Mouse (Mus musculus): Measurements from ENCODE around the gene Eid2b. TPM values are rescaled to one million over a fixed set of nuclear protein-coding genes. Genes with fewer than 3 reads are reported as not detected.
A peak's percentile ranks its signal among the peaks of the same experiment; 100 is the strongest.
"Not testable (repeated sequence)": the region's sequence is repeated elsewhere in the genome, so short reads cannot be mapped to it uniquely, and the experiment has no call there.

Gene Eid2b
- polyA plus RNA-seq (2014; fragmentation: Nextera tagmentation; extraction: Ambion mirVana) = 6.7 and 8.4 TPM in 2 replicates

GRCm38 (mm10) chr7:28277615-28278278, at the start of gene Eid2b:
Gene Eid2b, plus strand, starts transcription at chr7:28277739.
- WGBS = 3% methylated on average over 68 of the region's 68 CpGs
- H3K9me3 ChIP-seq (ENCODE audit: control insufficient read depth, low read length) = no peaks in the 10 kb centered on the region
- 0 out of 2 replicates have a peak, but pooled peaks cover 3% of the 10 kb centered on the region for H3K36me3 ChIP-seq (ENCODE audit: control insufficient read depth, insufficient read depth, low read length)
- H3K4me3 ChIP-seq (ENCODE audit: control insufficient read depth in 1 of 2, insufficient read depth in 1 of 2, low read depth in 1 of 2, low read length in 2 of 2) = peak within 1 kb of the TSS; percentile 72 to 87
- peak; percentile 46 for ATAC-seq (ENCODE audit: insufficient number of reproducible peaks, insufficient read depth, low FRiP score, low read depth)
- peak within 1 kb of the TSS; percentile 91 for H3K4me2 ChIP-seq (ENCODE audit: low read length)
- H3K4me1 ChIP-seq (ENCODE audit: control insufficient read depth in 2 of 2, insufficient read depth in 2 of 2, low read length in 2 of 2) = peaks cover 4 to 5% of the 10 kb centered on the region in 2 experiments; a peak in 3 of 4 replicates
- H3K27ac ChIP-seq (replicated peaks in 1 of 2; ENCODE audit: control insufficient read depth in 1 of 2, insufficient read depth in 1 of 2, low read depth in 2 of 2, low read length in 2 of 2) = peak within 1 kb of the TSS; percentile 66 to 75
- H3K9ac ChIP-seq (ENCODE audit: low read length) = peak within 1 kb of the TSS; percentile 93
- H3K27me3 ChIP-seq (ENCODE audit: control insufficient read depth, insufficient read depth, low read length) = no peaks in the 10 kb centered on the region

GRCm38 (mm10) chr7:28243943-28244342, 33.6 kb upstream of the Eid2b start:
- H3K4me3 ChIP-seq (ENCODE audit: control insufficient read depth in 1 of 2, insufficient read depth in 1 of 2, low read depth in 1 of 2, low read length in 2 of 2); H3K4me2 ChIP-seq (ENCODE audit: low read length); H3K36me3 ChIP-seq (ENCODE audit: control insufficient read depth, insufficient read depth, low read length); H3K4me1 ChIP-seq (ENCODE audit: control insufficient read depth in 2 of 2, insufficient read depth in 2 of 2, low read length in 2 of 2); H3K27me3 ChIP-seq (ENCODE audit: control insufficient read depth, insufficient read depth, low read length); H3K27ac ChIP-seq (replicated peaks in 1 of 2; ENCODE audit: control insufficient read depth in 1 of 2, insufficient read depth in 1 of 2, low read depth in 2 of 2, low read length in 2 of 2); H3K9me3 ChIP-seq (ENCODE audit: control insufficient read depth, low read length); H3K9ac ChIP-seq (ENCODE audit: low read length); ATAC-seq (ENCODE audit: insufficient number of reproducible peaks, insufficient read depth, low FRiP score, low read depth): not testable (repeated sequence)
- WGBS = 70% methylated on average over 2 of the region's 2 CpGs

GRCm38 (mm10) chr7:28248957-28249356, 28.6 kb upstream of the Eid2b start:
- Histone ChIP-seq H3K27me3 (ENCODE audit: control insufficient read depth, insufficient read depth, low read length) (no peaks in the 10 kb centered on the region), H3K27ac (replicated peaks in 1 of 2; ENCODE audit: control insufficient read depth in 1 of 2, insufficient read depth in 1 of 2, low read depth in 2 of 2, low read length in 2 of 2) (no peak overlapping the region), H3K36me3 (ENCODE audit: control insufficient read depth, insufficient read depth, low read length) (no peaks in the 10 kb centered on the region), H3K4me3 (ENCODE audit: control insufficient read depth in 1 of 2, insufficient read depth in 1 of 2, low read depth in 1 of 2, low read length in 2 of 2) (no peak overlapping the region), H3K4me1 (ENCODE audit: control insufficient read depth in 2 of 2, insufficient read depth in 2 of 2, low read length in 2 of 2) (no peaks in the 10 kb centered on the region), H3K9me3 (ENCODE audit: control insufficient read depth, low read length) (no peaks in the 10 kb centered on the region), H3K4me2 (ENCODE audit: low read length) (no peak overlapping the region), H3K9ac (ENCODE audit: low read length) (no peak overlapping the region)
- WGBS = 82% methylated on average over 3 of the region's 3 CpGs
- ATAC-seq (ENCODE audit: insufficient number of reproducible peaks, insufficient read depth, low FRiP score, low read depth) = no peak

GRCm38 (mm10) chr7:28251976-28252375, 25.6 kb upstream of the Eid2b start:
- Histone ChIP-seq H3K27me3 (ENCODE audit: control insufficient read depth, insufficient read depth, low read length) (no peaks in the 10 kb centered on the region), H3K4me3 (ENCODE audit: control insufficient read depth in 1 of 2, insufficient read depth in 1 of 2, low read depth in 1 of 2, low read length in 2 of 2) (no peak overlapping the region), H3K4me2 (ENCODE audit: low read length) (no peak overlapping the region), H3K27ac (replicated peaks in 1 of 2; ENCODE audit: control insufficient read depth in 1 of 2, insufficient read depth in 1 of 2, low read depth in 2 of 2, low read length in 2 of 2) (no peak overlapping the region), H3K4me1 (ENCODE audit: control insufficient read depth in 2 of 2, insufficient read depth in 2 of 2, low read length in 2 of 2) (no peaks in the 10 kb centered on the region), H3K36me3 (ENCODE audit: control insufficient read depth, insufficient read depth, low read length) (no peaks in the 10 kb centered on the region), H3K9ac (ENCODE audit: low read length) (no peak overlapping the region), H3K9me3 (ENCODE audit: control insufficient read depth, low read length) (peaks cover 5% of the 10 kb centered on the region)
- no peak for ATAC-seq (ENCODE audit: insufficient number of reproducible peaks, insufficient read depth, low FRiP score, low read depth)
- WGBS = 88% methylated on average over 17 of the region's 17 CpGs

- no peak overlapping the region for H3K9ac ChIP-seq (ENCODE audit: low read length)
- H3K27ac ChIP-seq (replicated peaks in 1 of 2; ENCODE audit: control insufficient read depth in 1 of 2, insufficient read depth in 1 of 2, low read depth in 2 of 2, low read length in 2 of 2) = no peak overlapping the region
- H3K9me3 ChIP-seq (ENCODE audit: control insufficient read depth, low read length) = peaks cover 5% of the 10 kb centered on the region
- H3K36me3 ChIP-seq (ENCODE audit: control insufficient read depth, insufficient read depth, low read length) = no peaks in the 10 kb centered on the region
- ATAC-seq (ENCODE audit: insufficient number of reproducible peaks, insufficient read depth, low FRiP score, low read depth) = no peak
- no peak overlapping the region for H3K4me3 ChIP-seq (ENCODE audit: control insufficient read depth in 1 of 2, insufficient read depth in 1 of 2, low read depth in 1 of 2, low read length in 2 of 2)
- WGBS = 79% methylated on average over 6 of the region's 6 CpGs
- no peaks in the 10 kb centered on the region for H3K27me3 ChIP-seq (ENCODE audit: control insufficient read depth, insufficient read depth, low read length)
- no peak overlapping the region for H3K4me2 ChIP-seq (ENCODE audit: low read length)
- H3K4me1 ChIP-seq (ENCODE audit: control insufficient read depth in 2 of 2, insufficient read depth in 2 of 2, low read length in 2 of 2) = no peaks in the 10 kb centered on the region
These were observed 22.9 kb upstream of the Eid2b start for GRCm38 (mm10) chr7:28254591-28254990.

- Histone ChIP-seq H3K9ac (ENCODE audit: low read length) (no peak overlapping the region), H3K4me2 (ENCODE audit: low read length) (no peak overlapping the region), H3K4me3 (ENCODE audit: control insufficient read depth in 1 of 2, insufficient read depth in 1 of 2, low read depth in 1 of 2, low read length in 2 of 2) (no peak overlapping the region), H3K27me3 (ENCODE audit: control insufficient read depth, insufficient read depth, low read length) (no peaks in the 10 kb centered on the region), H3K9me3 (ENCODE audit: control insufficient read depth, low read length) (peaks cover 5% of the 10 kb centered on the region), H3K36me3 (ENCODE audit: control insufficient read depth, insufficient read depth, low read length) (no peaks in the 10 kb centered on the region), H3K27ac (replicated peaks in 1 of 2; ENCODE audit: control insufficient read depth in 1 of 2, insufficient read depth in 1 of 2, low read depth in 2 of 2, low read length in 2 of 2) (no peak overlapping the region), H3K4me1 (ENCODE audit: control insufficient read depth in 2 of 2, insufficient read depth in 2 of 2, low read length in 2 of 2) (no peaks in the 10 kb centered on the region)
- ATAC-seq (ENCODE audit: insufficient number of reproducible peaks, insufficient read depth, low FRiP score, low read depth) = no peak
- 81% methylated on average over 6 of the region's 6 CpGs for WGBS
These were observed 22.1 kb upstream of the Eid2b start for GRCm38 (mm10) chr7:28255476-28255875.

GRCm38 (mm10) chr7:28262861-28263260, 14.7 kb upstream of the Eid2b start:
- Histone ChIP-seq H3K4me3 (ENCODE audit: control insufficient read depth in 1 of 2, insufficient read depth in 1 of 2, low read depth in 1 of 2, low read length in 2 of 2) (no peak overlapping the region), H3K4me2 (ENCODE audit: low read length) (no peak overlapping the region), H3K27me3 (ENCODE audit: control insufficient read depth, insufficient read depth, low read length) (no peaks in the 10 kb centered on the region), H3K9ac (ENCODE audit: low read length) (no peak overlapping the region), H3K9me3 (ENCODE audit: control insufficient read depth, low read length) (no peaks in the 10 kb centered on the region), H3K4me1 (ENCODE audit: control insufficient read depth in 2 of 2, insufficient read depth in 2 of 2, low read length in 2 of 2) (no peaks in the 10 kb centered on the region), H3K36me3 (ENCODE audit: control insufficient read depth, insufficient read depth, low read length) (no peaks in the 10 kb centered on the region), H3K27ac (replicated peaks in 1 of 2; ENCODE audit: control insufficient read depth in 1 of 2, insufficient read depth in 1 of 2, low read depth in 2 of 2, low read length in 2 of 2) (no peak overlapping the region)
- WGBS = 56% methylated on average over 5 of the region's 5 CpGs
- no peak for ATAC-seq (ENCODE audit: insufficient number of reproducible peaks, insufficient read depth, low FRiP score, low read depth)

- Histone ChIP-seq H3K4me3 (ENCODE audit: control insufficient read depth in 1 of 2, insufficient read depth in 1 of 2, low read depth in 1 of 2, low read length in 2 of 2) (no peak overlapping the region), H3K9me3 (ENCODE audit: control insufficient read depth, low read length) (no peaks in the 10 kb centered on the region), H3K4me1 (ENCODE audit: control insufficient read depth in 2 of 2, insufficient read depth in 2 of 2, low read length in 2 of 2) (peaks cover 4 to 5% of the 10 kb centered on the region in 2 experiments), H3K4me2 (ENCODE audit: low read length) (no peak overlapping the region), H3K36me3 (ENCODE audit: control insufficient read depth, insufficient read depth, low read length) (no peaks in the 10 kb centered on the region), H3K27me3 (ENCODE audit: control insufficient read depth, insufficient read depth, low read length) (no peaks in the 10 kb centered on the region), H3K27ac (replicated peaks in 1 of 2; ENCODE audit: control insufficient read depth in 1 of 2, insufficient read depth in 1 of 2, low read depth in 2 of 2, low read length in 2 of 2) (no peak overlapping the region), H3K9ac (ENCODE audit: low read length) (no peak overlapping the region)
- WGBS = 4% methylated on average over 15 of the region's 15 CpGs
- ATAC-seq (ENCODE audit: insufficient number of reproducible peaks, insufficient read depth, low FRiP score, low read depth) = no peak; the same call in 1 of the 2 replicates
These were observed 13.8 kb upstream of the Eid2b start for GRCm38 (mm10) chr7:28263786-28264185.

Measured in heart, embryonic 14.5 days (tissue).